Mouse (Mus musculus) cerebellum, postnatal 10 days (tissue): ENCODE data around the gene Fam57a.
A peak's percentile ranks its signal among the peaks of the same experiment; 100 is the strongest.

Source experiments
- DNase-seq, 2 experiments: peaks; one replicate each; pipeline ENCODE4 v3.0.0; 2021; ENCODE audit warnings: mixed read lengths in 2 of 2

The Fam57a gene

DNA sequence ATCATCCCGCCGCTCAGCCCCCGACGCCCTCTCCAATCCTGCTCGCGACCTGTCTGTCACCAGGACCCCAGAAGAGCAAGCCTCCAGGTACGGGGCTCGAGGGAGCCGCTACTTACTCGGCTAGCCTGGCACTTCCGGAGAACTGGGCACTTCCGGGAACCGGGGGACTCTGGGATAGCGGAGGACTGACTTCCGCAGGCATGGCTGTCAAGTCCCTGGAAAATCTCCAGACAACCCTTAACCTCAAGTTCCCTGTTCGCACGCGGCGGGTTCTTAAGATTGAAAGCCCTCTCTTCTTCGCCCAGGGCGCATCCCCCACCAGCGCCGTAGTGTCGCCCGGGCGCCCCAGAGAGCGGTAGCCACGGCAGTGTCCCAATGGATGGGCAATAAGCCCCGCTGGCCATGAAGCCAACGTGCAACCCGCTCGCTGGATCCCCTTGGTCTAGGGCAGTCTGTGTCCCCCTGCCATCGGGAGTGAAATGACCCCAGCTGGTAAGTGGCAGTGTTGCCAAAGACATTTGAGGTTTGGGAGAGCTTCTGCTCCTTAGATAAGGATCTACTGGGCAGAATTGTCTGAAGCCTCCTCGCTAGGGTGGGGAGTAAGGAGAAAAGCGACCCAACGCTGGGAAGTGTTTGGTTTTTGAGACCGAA, at the start of gene Fam57a, which contains the start of gene Vps53:
Gene Fam57a, plus strand, starts transcription at position 177 of the 651 bp plus-strand sequence.
Gene Vps53, minus strand, starts transcription at position 153 of the 651 bp plus-strand sequence.
- DNase-seq: peak; percentile 92 to 93

- DNase-seq: no peak
These were observed 48.6 kb upstream of the Fam57a start for GRCm38 (mm10) chr11:76130859-76131258.

- no peak for DNase-seq
These were observed 43.6 kb upstream of the Fam57a start for GRCm38 (mm10) chr11:76135641-76136437.

DNA sequence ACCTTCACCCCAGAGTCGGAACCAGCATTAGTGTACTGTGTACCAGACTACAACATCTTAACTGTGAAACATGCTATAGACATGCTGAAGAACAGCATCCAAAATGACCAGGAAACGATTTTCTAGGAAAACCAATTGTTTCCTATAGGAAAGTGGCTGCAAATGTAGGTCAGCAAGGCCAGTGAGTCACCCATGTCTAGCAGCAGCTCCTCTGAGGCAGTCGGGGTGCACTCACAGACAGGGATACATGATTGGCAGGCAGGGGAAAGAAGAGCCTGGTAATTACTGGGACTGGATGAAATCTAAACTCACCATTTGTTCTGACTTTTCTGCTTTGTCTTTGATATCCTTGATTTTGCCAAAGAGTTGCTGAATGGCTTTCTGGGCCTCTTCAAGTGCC, 41.5 kb upstream of the Fam57a start:
- no peak for DNase-seq

GRCm38 (mm10) chr11:76144386-76144785, 35.1 kb upstream of the Fam57a start:
- no peak for DNase-seq

- DNase-seq: no peak
These were observed 34.3 kb upstream of the Fam57a start for GRCm38 (mm10) chr11:76145169-76145568.

- DNase-seq: no peak
These were observed 33.1 kb upstream of the Fam57a start for GRCm38 (mm10) chr11:76146187-76147010.

DNA sequence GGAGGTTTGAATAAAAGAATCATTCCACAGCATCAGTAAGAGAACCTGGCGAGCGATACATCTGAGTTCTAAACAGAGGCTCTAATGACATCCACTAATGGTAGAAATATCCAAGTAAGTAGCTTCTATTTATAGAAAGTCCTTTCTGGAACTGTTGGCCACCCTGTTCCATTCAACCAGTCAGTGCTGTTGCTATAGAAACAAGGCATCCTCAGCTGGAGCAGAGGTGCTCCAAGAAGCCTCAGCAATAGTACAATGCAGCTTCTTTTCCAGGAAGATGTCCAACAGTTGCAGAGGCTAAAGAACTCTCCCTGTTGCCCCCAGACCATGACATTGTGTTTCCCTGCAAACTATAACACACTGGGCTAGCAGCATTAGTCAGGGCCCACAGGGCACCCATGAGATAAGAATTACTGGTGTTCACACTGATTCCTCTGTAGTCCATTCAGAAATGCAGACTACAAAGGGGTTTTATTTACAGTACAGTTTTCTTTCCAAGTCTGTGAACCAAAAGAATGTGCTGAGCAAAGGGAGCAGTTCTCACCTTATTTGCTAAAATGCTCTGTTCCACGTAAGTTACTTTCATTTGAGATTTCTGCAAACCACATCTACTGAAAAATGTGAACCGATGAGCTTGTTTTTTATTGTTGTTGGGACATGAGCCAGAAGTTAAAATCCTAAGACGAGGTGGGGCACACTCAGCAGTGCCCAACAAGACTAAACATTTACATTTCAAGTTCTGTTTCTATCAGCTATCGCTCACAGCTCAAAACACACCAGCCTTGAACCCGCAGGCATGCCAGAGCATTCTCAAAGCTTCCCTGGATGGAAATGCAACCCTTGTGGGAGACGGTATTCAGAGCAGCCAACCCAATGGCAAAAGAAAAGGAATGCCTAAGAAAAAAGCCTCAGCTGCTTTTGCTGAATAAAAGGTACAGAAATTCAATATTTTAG, 31.1 kb upstream of the Fam57a start:
- no peak for DNase-seq

DNA sequence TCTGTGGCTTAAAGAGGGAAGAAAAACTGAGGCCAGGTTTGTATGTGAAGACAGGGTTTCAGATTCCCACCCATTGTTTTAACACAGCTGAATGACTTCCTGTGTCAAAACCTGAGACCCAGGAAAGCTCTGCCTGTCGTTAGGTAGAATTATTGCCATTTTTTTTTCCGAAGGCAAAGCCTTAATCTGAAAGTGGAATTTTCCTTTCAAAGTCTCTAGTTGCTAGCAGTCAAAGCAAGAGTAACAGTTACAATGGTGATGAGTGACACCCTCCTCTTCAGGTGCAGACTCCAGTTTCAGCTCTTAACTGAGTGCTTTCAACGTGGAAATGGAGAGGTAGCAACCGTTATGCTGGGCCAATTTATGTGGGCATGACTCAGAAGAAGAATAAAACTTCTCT, 28.5 kb upstream of the Fam57a start:
- no peak for DNase-seq

- no peak for DNase-seq
These were observed 26.1 kb upstream of the Fam57a start for GRCm38 (mm10) chr11:76153236-76153951.

GRCm38 (mm10) chr11:76154200-76154599, 25.3 kb upstream of the Fam57a start:
- DNase-seq: no peak

- no peak for DNase-seq
These were observed 24.6 kb upstream of the Fam57a start for GRCm38 (mm10) chr11:76154861-76155260.

GRCm38 (mm10) chr11:76158375-76158774, 21.1 kb upstream of the Fam57a start:
- DNase-seq: no peak

DNA sequence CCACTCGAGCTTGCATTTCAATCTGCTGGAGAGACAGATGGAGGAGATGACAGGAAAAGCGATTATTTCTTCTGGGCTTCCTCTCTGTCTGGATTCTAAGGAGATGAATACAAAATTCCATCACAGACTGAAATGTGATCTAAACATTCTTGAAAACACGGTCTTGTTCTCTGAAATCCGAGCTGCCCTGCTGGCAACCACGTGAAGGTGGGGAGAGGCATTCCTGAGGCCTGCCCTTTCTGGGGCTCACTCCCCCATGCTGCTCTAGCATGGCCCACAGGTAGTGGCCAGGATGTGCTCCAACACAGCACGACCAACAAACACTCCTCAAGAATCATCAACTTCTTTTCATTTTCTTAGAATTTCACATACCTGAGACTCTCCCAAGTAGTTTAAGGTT, 19.2 kb upstream of the Fam57a start:
- no peak for DNase-seq

DNA sequence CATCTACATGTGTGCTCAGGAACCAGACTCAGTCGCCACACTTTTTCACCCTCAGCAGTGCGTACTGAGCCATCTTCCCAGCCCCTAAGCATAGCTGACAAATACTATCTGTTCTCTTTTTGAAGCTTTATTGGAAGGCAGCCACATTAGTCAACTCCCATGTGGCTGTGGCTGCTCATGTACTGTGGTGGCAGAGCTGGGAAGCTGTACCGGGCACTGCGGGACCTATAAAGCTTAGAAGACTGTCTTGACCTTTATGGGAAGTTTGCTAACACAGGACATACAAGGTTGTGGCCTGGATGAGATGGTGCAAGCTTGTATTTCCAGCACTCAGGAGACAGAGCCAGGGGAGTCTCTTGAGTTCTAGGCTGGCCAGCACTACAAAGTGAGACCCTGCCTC, 12.8 kb upstream of the Fam57a start:
- DNase-seq: no peak

- DNase-seq: peak; percentile 82 to 86
These were observed 12.2 kb upstream of the Fam57a start for GRCm38 (mm10) chr11:76167079-76167765.

DNA sequence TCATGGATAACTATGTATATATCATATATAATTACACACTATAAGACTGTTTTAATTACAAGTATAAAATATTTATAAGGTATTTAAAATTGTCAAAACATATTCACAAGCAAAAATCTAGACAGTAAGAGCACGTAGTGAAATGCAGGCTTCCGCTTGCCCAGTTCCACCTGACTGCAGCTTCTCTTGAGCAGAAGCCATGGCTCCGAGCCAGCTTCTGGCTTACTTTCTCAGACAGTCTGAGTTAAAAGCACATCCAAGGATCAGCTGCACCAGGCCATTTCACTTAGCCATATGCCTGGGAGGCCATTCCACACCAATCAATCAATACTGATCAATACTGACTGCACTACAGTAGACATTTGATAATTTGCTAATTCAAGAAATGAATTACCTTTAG, 10.5 kb upstream of the Fam57a start:
- DNase-seq: peak; percentile 71 to 77

DNA sequence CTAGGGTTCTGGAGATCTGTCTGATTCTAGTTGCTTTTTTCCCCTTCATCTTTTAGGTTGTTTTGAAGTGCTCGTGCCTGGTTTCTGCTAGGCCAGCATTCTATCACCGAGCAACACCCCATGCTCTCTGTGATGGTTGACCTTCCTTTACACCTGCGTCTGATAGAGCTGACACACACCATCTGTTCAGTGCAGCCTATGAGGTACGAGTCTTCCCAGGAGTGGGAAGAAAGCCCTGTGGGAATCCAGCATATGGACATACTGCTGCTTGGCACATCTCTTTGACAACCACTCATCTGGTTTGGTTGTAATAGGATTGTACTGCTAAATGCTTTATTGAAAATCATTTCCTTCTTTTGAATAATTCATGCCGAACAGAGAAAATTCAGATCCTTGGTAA, 9.3 kb upstream of the Fam57a start:
- peak; percentile 57 to 58 for DNase-seq

DNA sequence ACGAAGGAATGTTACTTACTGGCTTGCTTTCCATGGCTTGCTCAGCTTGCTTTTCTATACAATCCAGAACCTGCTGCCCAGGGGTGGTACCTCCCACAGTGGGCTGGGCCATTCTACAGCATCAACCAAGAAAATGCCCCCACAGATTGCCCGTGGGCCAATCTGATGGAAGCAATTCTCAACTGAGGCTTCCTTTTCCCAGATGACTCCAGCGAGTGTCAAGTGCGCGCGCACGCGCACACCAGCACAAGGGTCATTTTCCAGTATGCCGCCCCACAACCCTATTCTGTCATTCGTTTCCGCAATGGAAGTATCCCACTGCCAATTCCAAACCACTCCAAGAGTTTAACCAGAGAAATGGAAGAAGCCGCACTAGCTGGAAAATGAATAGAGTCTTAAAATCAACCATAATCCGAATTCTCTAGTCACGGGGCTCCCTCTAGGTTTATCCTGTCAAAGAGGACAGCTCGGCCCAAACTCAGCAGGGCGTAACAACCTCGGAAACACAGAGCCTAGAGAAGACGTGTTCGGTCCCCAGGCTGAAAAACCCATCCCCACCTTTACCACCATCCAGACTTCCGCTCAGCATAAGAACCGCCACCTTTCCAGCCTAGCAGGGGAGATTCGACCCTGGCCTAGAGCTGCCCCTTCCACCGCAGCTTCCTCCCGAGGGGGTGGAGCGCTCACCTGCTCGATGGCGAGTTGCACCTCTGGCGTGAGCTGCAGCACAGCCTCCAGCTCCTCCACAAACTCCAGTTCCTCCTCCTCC, 561 bp upstream of the Fam57a start:
- peak; percentile 46 to 65 for DNase-seq

DNA sequence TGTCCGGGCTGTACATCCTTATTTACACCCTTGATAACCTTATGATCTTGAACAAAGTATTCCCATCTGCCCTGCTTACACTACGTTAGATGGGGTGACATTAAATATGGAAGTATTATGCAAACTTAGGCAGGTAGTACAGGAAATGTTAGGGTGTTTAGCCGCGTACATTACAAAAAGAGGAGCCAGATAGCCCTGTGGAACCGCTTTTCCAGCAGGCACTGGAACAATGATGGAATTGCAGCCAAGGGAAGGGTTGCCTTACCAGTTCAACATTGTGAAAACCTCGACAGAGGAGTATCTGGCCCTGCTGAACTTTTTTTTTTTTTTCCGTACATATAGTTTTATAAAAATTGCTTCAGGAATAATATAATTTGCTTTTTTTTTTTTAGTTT, 672 bp downstream of the Fam57a start:
- peak; percentile 20 to 46 for DNase-seq
